Mouse (Mus musculus): ENCODE data around the gene Ppt2.

The Ppt2 gene

DNA sequence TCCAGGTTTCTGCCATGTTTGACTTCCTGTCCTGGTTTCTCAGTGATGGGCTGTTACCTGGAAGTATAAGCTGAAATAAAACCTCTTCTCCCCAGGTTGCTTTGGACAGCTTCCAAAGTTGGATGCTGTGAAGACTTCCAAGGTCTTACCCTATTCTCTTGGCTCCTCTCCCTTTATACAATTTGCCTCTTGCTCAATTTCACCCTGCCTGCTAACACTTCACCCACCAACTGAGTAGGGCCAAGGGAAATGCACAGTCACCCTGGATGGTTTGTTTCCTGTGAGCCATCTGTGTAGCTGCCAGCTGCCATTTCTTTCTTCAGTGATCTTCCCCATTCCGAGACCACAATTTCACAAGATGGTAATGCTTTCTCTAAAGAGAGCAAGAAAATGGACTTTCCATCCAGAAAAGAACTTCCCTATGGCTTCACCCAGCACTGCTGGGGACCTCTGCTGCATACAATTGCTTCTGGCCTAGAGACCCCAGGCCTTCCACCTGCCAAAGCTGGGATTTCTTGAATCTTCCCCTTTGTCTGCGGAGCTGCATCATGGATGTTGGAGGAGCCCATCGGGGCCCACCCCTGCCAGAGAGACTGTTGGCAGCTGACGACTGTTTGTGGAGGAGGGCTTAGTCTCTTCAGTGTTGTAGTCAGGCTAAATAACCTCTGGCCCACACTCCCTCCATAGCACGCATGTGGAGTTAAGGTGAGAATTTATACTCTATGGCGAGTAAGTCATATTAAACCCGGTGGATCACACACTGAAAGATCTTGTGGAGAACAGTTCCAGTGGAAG is 11.3 kb upstream of the Ppt2 start:
- DNase-seq (ENCODE audit: low read depth, low spot score), result no peak

DNA sequence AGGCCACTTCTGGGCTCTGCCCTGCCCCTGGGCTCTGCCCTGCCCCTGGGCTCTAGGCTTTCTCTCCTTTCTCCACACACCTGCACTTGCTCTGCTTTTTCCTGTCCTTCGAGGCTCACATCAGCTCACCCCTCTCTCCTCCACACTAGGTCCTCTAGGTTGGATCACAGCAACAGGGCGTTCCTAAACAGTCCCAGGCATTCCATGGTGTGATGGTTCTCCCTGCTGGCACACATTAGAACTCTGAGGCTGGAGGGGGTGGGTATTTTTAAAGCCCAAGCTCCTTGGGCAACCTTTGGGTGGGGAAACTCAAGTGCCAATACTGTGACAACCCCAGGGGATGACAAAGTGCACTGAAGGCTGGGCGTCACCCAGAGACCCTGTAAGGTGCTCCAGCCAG is 9.1 kb upstream of the Ppt2 start:
- no peak for DNase-seq (ENCODE audit: low read depth, low spot score)

DNA sequence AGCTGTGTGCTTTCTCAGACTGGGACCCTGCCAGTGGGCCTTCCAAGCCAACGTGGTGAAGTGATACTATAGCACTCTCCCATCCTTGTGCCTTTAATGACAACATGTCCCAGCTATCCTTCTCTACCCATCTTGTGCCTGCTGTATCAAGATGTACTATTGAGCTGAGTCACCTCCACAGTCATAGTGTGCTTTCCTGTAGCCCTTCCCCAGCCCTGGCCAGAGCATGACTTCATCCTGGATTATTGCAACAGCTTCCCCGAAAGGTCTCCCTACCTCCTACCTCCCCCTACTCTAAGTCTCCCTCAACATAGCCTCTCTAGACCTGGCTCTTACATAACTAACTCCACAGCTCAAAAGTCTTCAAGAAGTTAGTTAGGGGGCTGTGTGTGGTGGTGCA is 7.4 kb upstream of the Ppt2 start:
- no peak for DNase-seq (ENCODE audit: low read depth, low spot score)

DNA sequence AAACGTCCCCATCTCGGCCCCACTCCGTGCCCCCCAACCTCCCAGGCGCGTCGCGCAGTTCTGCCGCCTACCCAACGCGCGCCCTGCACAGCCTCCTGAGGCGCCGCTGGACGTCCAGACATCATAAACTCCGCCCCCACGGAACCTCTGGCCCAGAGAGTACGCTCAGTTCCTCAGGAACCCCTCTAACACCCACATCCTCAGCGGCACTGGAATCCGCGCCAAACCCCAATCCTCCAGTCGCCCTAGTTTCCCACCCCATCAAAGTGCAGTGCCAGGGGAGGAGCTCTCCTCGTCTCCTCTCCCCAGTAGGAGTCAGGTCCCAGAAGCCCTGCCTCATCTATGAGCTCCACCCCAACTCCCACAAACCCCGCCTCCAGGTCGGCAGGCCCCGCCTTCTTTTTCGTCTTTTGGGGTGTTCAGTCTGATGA is 4.0 kb upstream of the Ppt2 start:
- no peak for DNase-seq (ENCODE audit: low read depth, low spot score)

DNA sequence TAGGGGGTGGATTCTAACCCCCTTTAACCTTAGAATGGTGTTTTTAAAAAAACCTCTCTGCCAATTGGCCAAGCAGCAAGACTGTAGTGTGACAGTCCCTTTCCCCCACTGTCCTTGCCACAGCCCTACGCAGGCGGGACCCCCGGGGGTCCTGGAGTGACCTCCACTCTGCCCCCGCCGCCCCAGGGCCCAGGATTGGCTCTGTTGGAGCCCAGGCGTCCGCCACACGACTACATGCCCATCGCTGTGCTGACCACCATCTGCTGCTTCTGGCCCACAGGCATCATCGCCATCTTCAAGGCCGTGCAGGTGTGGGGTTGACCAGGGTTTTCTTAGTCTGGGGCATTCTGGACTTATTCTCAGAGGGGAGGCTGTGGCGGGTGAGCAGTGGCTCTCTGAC is 3.3 kb upstream of the Ppt2 start:
- DNase-seq (ENCODE audit: low read depth, low spot score), result no peak

DNA sequence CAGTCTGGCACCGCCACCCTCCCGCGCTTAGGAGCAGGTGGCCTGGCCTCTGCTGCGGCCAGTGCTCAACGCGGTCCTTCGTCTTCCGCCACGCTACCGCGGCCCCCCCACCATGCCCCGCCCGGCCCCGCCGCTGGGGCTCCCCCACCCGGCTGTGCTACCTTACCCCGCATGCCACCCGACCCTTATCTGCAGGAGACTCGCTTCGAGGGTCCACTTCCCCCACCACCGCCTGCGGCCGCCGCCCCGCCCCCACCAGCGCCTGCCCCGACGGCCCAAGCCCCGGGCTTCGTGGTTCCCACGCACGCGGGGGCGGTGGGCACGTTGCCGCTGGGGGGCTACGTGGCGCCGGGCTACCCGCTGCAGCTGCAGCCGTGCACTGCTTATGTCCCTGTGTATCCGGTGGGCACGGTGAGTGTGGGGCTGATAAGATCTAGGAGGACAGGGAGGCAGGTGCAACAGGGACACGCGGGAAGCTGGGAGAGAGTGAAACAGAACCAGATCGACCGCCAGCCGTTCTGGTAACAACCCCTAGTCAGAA is 2.5 kb upstream of the Ppt2 start:
- DNase-seq (ENCODE audit: low read depth, low spot score), result no peak

DNA sequence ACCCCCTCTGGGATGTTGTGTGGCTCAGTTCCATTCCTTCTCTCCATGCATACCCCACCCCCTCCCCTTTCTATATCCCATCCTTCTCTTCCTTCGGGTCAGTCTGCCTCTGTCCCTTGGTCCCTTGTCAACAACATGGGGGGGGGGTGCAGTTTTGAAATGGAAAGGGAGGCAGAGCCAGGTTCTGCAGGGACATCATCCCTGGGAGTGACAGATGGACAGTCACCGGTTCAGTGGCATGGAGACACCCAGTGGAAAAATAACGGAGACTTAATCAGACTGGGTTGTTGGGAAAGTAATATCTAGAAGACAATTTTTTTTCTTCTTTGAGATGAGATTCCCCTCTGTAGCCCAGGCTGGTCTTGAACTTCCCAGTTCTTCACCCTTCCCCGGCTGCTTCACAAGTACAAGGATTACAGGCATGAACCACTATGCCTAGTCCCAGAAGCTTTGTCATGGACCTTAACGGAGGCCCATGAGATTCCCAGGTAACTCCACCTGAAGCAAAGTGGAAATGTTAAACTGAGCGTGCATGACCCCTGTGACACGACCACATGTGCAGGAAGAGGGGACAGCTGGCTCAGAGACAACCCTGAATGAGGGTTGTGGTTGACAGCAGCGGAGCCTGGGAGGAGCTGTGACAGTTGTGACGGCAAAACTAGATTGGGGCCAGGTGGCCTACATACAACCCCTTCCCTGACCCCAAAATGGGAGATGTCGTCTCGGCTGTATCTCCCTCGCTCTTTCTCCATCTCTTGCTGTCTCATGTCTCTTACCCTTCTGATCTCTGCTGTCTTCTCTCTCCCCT is 1.7 kb upstream of the Ppt2 start:
- DNase-seq (ENCODE audit: low read depth, low spot score), result no peak

DNA sequence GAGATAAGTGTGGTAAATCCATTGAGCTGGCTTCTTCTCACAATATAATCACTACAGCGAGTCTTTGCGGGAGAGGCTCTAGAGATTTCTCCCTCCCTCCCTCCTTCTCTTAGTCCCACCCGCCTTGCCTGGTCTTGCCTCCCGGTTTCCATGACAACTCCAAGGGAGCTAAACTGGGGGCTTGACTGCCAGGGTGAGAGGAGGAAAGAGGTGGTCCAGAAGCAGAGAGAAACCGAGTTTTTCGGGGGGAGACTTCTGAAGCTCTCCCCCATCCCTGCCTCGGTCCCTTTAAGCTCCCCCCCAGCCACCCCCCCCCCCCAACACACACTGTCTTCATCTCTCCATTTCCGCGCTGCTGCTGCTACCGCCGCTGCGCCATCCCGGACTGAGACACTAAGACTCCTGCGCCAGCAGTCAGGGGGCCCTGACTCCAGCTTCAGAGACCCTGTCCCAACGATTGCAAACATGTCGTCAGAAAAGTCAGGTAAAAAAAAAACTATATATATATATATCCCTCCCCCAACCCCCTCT is 976 bp upstream of the Ppt2 start, which contains the start of gene Prrt1:
Prrt1 (plus strand) TSS at position 313 of the 531 bp plus-strand sequence.
- DNase-seq (ENCODE audit: low read depth, low spot score), result no peak

DNA sequence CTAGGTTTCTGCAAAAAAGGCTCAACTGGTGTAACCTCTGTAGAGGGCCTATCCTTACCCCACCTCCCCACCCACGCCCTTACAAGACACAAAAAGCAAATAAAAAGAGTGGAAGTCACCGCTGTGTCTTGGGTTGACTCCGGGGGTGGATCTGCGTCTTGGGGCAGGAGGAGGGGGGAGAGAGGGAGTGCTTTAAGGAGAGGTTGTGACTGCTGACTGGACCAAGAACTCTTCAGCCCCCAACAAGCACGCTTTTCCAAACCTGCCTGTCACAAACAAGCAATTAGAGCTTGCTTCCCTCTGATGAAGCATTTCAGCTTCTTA is 296 bp upstream of the Ppt2 start:
- DNase-seq (ENCODE audit: low read depth, low spot score), result no peak

DNA sequence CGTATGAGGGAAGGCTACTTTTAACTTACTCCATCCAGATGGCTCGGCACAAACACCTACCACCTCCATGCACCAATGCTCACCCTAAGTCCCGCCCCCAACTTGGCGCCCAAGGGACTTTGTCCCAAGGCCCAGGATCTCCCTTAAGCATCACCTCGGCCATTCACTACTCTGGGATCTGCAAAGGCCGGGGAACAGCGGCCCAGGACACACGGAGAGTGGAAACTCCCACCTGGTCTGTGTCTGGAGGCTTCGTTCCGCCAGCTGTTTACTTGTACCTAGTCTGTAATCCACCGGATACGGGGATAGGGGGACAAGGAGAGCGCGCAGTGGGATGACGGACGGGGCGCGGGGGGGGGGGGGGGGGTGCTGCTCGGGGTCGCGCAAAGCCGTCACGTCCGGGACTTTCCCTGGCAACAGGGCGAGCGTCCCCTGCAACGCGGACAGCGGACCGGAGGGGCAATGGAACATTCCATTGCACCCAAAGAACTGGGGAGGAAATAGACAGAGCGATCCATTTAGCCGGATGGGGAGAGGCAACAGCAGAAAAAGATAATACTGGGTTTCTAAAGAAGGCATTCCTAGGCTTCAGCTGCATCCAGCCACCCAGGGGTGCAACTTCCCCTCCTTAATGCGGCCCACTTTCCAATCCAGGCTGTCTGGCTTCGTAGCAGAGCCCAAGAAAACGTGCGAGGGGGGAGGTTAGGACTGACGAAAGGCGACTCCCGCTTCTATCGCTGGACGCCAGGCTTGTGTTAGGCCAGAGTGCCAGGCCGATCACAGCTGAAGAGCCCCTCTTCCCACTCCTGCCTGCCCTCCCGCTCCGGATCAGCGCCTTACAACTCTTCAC is 992 bp downstream of the Ppt2 start:
- peak; percentile 78 for DNase-seq (ENCODE audit: low read depth, low spot score)

DNA sequence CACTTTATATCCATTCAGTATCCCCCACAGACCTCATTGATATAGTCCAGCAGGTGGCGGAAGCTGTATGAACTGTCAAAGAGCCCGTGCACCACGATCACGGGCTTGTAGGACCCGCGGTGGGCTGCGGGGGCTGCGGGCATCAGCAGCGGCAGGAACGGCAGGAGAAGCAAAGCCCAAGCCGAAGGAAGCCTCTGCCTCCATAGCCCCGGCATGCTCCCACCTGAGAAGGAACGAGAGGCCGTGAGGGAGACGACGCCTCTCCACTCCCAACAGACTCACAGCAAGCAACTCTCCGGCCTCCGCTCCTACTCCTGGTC is 1.6 kb downstream of the Ppt2 start:
- DNase-seq (ENCODE audit: low read depth, low spot score), result peak; percentile 50

DNA sequence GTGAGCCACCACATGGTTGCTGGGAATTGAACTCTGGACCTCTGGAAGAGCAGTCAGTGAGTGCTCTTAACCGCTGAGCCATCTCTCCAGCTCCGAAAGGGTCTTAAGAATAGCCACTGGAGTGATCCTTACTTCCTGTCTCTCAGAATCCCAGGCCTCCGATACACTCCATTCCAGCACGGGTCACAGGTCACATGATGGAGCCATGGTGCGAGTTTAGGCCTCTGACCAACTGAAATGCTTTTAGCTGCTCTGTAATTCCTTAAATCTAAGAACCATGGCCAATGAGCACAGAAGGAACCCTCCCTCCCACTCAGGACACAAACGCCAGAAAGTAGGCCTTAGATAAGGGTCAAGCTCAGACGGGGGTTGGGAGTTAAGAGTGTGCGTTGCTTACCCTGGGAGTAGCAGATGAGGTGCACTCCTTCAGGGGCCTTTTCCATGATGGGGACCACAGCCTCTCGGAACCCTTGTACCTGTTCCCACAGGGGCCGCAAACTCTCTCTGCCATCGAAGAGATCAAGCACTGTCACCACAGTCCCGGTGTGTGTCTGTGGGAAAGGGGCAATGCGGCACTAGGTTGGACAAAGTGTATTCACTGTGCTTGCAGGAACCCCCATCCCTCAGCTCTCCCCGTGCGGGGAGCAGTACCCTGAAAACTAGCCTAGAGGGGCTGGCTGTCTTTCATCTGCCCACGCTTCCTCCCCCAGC is 2.1 kb downstream of the Ppt2 start:
- no peak for DNase-seq (ENCODE audit: low read depth, low spot score)

DNA sequence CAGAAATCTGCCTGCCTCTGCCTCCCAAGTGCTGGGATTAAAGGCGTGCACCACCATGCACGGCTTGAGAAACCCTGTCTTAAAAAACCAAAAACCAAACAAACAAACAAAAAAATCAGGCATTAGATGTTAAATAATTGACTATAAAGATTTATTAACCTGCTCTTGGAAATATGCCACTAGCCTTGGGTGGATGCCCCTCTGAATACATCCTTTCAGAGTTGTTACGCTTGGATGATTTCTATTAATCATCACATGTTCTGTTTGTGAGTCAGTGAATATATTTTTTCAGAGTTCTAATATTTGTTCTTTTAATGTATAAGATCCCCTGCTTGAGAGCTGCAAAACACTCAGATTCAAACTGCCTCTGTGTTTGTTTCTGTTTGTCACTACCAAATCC is 3.3 kb downstream of the Ppt2 start:
- DNase-seq (ENCODE audit: low read depth, low spot score), result no peak

DNA sequence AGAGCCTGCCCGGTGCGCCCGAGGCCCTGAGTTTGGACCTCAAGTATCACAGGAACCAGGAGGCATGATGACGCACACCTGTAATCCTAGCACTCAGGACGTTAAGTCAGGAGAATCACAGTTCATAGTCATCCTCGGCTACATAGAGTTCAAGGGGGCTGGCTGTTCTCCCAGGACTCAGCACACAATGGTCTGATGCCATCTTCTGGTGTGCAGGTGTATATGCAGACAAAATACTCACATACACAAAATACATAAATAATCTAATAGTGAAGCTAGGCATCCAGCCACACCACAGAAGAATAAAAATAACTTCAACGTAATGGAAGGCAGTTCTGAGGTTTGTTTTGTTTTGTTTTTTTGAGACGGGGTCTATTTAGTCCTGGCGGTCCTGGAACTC is 5.1 kb downstream of the Ppt2 start:
- DNase-seq (ENCODE audit: low read depth, low spot score), result no peak

DNA sequence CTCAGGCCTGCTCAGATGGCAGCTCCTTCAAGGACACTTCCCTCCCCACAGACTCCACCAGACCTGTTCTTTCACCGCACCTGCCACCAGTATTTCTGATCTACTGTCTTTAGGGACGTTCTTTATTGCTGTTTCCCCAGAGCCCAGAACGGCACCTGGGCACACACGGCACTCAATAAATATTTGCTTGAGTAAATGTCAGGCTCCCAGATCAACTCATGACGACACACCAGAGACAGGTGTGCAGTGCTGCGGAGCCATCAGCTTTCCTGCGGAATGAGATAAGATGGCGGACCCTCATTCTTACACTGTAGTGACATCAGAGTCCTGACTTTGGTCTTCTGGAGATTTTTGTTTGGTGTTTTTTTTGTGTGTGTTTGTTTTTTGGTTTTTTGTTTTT is 7.3 kb downstream of the Ppt2 start:
- no peak for DNase-seq (ENCODE audit: low read depth, low spot score)

DNA sequence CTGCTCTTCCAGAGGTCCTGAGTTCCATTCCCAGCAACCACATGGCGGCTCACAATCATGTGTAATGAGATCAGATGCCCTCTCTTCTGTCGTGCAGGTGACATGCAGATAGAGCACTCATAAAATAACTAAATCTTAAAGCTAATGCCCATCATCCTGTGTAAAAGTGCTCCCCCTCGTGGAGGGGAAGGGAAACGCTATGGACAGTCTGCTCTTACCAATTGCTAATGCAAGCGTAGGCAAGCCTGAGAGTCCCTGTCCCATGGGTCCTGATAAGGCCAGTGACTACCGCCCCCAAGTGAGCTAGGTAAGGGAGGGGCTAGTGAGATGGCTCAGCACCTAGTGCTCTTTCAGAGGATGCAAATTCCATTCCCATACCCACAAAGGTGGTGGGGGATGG is 9.3 kb downstream of the Ppt2 start:
- peak; percentile 56 for DNase-seq (ENCODE audit: low read depth, low spot score)

DNA sequence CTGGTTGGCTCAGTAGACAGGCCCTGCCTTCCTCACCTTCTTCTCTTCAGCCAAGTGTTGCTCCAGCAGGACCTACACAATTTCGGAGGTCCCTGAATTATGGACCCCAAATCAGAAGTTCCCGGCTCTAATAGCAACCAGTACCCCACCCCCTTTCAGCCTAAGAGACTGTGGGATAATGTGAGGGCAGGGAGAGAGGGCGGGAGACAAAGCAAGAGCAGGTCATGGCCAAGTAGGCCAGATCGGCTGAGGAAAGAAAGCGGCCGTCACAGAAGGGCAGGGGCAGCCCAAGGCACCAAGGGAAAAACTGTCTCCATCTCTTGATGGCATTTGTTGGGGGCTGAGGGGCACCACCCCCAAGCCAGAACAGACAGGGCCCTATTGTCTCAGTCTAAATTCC is 12.4 kb downstream of the Ppt2 start, which contains the start of gene Egfl8:
Egfl8 (minus strand) TSS at position 101 of the 400 bp plus-strand sequence.
- DNase-seq (ENCODE audit: low read depth, low spot score), result no peak

DNA sequence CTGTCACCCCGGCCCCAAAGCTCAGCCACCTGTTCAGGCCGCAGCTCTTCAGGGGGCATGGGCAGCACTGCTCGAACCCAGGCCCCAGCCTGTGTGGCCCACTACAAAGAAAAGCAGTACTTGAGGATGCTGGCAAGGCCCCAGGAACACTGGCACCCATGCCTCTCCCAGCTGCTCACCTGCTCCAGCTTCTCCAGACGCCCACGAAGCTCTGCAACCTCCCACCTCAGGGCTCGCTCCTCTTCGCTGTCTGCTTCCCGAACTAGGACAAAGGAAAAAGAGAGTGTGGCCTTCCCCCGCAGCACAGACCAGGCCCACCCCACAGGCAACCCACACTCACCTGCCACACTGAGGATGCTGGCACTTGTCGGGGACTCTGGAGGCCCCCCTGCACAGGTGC is 14.5 kb downstream of the Ppt2 start:
- DNase-seq (ENCODE audit: low read depth, low spot score), result no peak

DNA sequence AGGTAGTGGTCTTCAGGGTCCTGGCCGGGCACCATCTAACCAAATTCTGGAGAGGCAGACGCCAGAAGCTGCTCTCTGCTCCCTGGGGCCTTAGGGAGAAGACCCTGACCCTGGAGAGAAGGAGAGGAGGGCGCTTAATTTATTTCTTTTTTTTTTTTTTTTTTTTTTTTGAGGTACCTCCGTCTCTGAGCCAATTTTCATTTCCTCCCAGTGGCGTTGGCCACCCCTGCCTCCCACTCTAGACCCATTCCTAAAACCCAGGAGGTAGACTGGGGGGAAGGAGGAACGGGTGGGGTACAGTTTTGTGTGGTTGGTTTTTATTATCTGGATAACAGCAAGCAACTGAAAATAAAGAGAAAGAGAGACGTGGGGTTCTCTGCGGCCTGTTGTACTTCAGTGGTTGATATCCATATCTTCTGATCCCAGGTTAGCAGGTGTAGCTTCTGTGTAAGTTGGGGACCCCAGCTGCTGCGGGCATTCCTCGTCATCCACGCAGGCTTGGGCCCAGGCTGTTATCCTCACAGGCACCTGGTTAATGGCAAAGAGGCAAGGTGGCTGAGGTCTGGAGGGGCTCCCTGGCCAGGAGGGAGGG is 15.2 kb downstream of the Ppt2 start:
- no peak for DNase-seq (ENCODE audit: low read depth, low spot score)

DNA sequence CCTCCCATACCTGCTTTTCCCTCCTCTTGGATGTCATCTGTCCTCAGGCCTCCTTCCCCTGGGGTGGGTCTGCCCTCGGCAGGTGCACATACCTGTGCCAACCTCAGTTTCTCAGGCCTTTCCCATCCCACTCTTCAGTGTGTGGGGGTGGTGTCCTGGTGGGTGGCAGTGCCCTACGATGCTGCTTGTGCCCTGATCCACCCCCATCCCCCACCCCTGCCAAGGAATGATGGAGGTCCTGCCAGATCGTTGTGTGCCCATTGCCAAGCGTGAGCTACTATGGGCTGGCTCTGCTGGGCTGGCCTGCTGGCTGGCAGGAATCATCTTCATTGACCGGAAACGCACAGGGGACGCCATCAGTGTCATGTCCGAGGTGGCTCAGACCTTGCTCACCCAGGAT is 17.3 kb downstream of the Ppt2 start:
- DNase-seq (ENCODE audit: low read depth, low spot score), result no peak

DNA sequence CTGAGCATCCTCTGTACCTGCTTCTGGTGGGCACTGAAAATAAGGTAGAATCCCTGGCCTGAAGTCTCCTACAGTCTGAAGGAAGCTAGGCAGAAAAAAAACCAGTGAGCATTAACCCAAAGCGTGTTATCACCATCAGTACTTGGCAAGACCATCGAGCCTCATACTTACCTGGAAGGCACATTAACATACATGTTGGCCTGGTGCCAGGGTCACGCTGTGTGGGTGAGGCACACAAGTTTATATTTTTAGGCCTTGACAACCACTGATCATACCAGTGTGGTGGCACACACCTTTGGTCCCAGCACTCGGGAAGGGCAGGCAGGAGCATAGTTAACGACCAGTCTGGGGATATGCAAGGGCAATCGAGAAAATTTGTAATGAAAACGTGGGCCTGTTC is 20.3 kb downstream of the Ppt2 start:
- no peak for DNase-seq (ENCODE audit: low read depth, low spot score)

Measured in retina, postnatal 7 days (tissue).